Mouse (Mus musculus) left cerebral cortex, postnatal 36 days (tissue): ENCODE measurements around the gene Adamts5. TPM values are rescaled to one million over a fixed set of nuclear protein-coding genes. Genes with fewer than 3 reads are reported as not detected.
A peak's percentile ranks its signal among the peaks of the same experiment; 100 is the strongest.

Experiments used
- DNase-seq, 2 experiments: peaks; one replicate each; pipeline ENCODE4 v3.0.0; 2021 to 2022; ENCODE audit warnings: low spot score in 2 of 2, mixed read lengths in 1 of 2
- intact Hi-C: fragments of 180-260 bp; cut with DNase I; formaldehyde crosslinking; loops from one replicate; pipeline ENCODE4 v1.15.1; 2025
- total RNA-seq, 2 experiments: library from RNA; stranded (reverse); gene quantifications; 2 replicates each; pipeline ENCODE4 v1.2.3; 2021

The Adamts5 gene
- total RNA-seq, 2 experiments from 2014 or later: 0.99 to 1.2 TPM

DNA sequence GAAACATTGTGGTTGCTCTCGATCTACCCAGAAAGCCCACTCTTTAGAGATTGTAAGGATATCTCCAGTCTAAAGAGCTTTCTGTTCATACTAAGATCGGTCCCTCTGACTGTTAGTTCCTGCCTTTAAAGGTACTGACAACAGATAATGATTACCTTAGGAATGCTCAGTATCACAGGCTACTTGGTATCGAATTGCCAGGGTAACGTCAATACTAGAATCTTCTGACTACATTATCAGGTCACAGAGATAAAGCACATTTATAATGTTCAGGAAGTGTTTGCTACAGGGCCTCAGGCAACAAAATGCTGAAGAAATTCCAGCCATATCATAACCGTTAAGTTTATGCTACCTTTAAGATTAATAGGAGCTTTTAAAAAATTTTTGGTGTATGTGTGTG is 47.1 kb downstream of the Adamts5 start:
- intact Hi-C loops: no loop called here
- DNase-seq: no peak

DNA sequence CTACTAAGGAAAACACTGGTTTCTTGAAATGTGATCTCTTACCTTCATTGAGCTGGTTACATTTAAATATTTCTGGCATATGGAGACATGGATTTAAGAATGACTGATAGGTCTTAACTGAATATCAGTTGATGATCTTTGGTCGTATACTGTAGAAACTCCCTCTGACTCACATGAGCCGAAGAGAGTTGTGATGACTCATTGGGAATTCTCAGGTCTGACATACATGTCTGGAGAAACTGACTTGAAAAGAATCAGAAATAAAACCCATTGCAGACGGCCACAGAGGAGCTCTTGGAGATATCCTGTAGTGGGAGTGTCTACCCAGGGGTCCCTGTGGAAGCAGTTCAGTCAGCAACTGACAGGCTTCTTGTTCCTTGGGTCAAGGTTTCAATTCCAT is 74.6 kb downstream of the Adamts5 start:
- intact Hi-C loops: no loop called here
- no peak for DNase-seq

GRCm38 (mm10) chr16:85822330-85822916 is 79.2 kb downstream of the Adamts5 start:
- intact Hi-C loops: no loop called here
- no peak for DNase-seq

DNA sequence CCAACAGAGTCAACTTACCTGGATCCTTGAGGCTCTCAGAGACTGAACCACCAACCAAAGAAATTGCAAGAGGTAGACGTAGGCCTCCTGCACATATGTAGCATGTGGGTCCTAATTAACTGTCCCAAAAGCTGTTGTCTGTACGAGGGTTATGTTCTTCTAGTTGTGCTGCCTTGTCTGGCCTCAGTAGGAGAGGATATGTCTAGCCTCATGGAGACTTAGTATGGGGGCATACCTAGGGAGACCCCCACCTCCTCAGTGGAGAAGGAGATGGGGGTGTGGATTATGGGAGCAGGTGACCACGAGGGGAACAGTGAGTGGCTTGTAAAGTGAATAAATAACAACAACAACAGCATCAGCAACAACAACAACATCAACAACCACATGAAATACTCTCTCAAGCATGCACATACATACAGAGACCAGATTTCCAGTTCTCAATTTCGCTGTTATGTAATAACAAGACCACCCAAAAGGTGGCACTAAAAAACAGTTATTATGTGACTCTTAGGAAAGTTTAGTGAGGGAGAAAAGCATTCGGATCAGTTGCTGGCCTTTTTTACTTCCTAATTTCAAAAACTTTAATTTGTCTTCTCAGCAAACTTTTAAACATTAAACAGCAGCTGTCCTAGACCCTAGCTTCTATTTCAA is 81.7 kb downstream of the Adamts5 start:
- intact Hi-C loops: no loop called here
- no peak for DNase-seq

GRCm38 (mm10) chr16:85814116-85814515 is 87.5 kb downstream of the Adamts5 start:
- no peak for DNase-seq
- intact Hi-C loops: loop anchor here (2.0 kb wide), 1 partner anchor 489 kb away; no protein-coding TSS in a partner anchor

DNA sequence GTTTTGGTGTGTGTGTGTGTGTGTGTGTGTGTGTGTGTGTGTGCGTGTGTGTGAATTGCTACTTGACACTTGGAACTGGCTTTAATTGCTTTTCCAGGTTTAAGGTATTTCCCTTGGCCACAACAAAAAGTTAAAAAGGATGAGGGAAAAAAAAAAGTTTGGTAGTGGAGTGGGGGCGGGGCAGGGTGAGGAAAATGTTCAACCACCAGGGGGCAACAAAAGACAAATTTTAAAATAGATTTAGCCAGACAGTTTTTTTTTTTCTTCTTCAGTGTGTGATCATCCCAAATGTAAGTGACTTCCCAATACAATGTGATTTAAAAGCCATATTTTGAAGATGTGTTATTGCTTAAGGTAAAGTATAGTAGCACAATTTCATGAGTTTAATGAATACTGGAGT is 94.0 kb downstream of the Adamts5 start:
- DNase-seq: peak; percentile 13 to 43
- intact Hi-C loops: loop anchor here (1.0 to 10.0 kb wide), 6 partner anchors 495 to 1587 kb away; no protein-coding TSS in a partner anchor

DNA sequence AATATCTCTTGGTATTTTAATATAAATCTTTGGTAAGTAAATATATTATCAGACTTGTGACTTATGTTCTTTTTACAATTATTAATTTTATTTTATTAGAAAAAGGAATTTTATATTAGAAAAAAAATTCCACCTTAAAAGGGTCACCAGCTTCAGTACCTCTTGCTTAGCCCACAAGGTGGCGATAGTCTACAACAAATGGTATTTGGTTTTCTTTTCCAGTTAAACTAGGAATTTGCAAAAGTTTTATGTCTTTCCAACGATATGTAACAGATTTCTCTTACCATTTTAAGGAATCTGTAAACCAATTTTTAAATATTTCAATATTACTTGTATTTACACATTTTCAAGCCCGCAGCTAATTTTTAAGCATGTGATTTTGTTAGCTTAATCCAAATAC is 94.6 kb downstream of the Adamts5 start:
- intact Hi-C loops: loop anchor here (1.0 to 10.0 kb wide), 6 partner anchors 496 to 1588 kb away; no protein-coding TSS in a partner anchor
- peak in 1 of 2 experiments; percentile 29 for DNase-seq

Other genes with a start within 250 kb of the Adamts5 start
- gene Adamts1, start 98.7 kb downstream of the Adamts5 start, total RNA-seq: 10 to 100 TPM in 1 of 2 experiments, 1 to 10 TPM in 1; 8.8 to 10.3 TPM